Mouse (Mus musculus): ENCODE measurements around the gene Fam160b1. TPM values are rescaled to one million over a fixed set of nuclear protein-coding genes. Genes with fewer than 3 reads are reported as not detected.

The Fam160b1 gene
- polyA plus RNA-seq (2012; rRNA removed): 7.3 and 8.0 TPM in 2 replicates

GRCm38 (mm10) chr19:57360341-57361130, at the start of gene Fam160b1:
TSS of gene Fam160b1 (plus strand) at chr19:57360680.
- peak; percentile 67 for TF ChIP-seq CTCF (conservative IDR thresholded peaks at IDR 0.05; ENCODE audit: insufficient read depth, insufficient read length, low read depth, low read length)
- peak; percentile 25 for TF ChIP-seq POLR2A (IDR thresholded peaks at IDR 0.05; ENCODE audit: low read depth, low read length)
- H3K36me3 ChIP-seq (ENCODE audit: control insufficient read depth, insufficient read depth, low read length): no peaks in the 10 kb centered on the region
- H3K27me3 ChIP-seq (replicated peaks; ENCODE audit: control insufficient read depth, insufficient read depth, low read length): no peaks in the 10 kb centered on the region
- H3K4me1 ChIP-seq (ENCODE audit: control insufficient read depth, insufficient read depth, low read length): peaks cover 22% of the 10 kb centered on the region
- H3K4me3 ChIP-seq (ENCODE audit: insufficient read depth, low read depth, low read length): peak within 1 kb of the TSS; percentile 75
- WGBS: 1% methylated on average over 69 of the region's 70 CpGs
- H3K27ac ChIP-seq (ENCODE audit: insufficient read depth, low read depth, low read length): peak within 1 kb of the TSS; percentile 87
- peak; percentile 97 for DNase-seq

- Histone ChIP-seq H3K4me3 (ENCODE audit: insufficient read depth, low read depth, low read length) (peak overlapping the region; percentile 21; the same call in 1 of the 2 replicates), H3K27me3 (replicated peaks; ENCODE audit: control insufficient read depth, insufficient read depth, low read length) (no peaks in the 10 kb centered on the region), H3K36me3 (ENCODE audit: control insufficient read depth, insufficient read depth, low read length) (no peaks in the 10 kb centered on the region), H3K4me1 (ENCODE audit: control insufficient read depth, insufficient read depth, low read length) (peaks cover 24% of the 10 kb centered on the region; the same call in 1 of the 2 replicates), H3K27ac (ENCODE audit: insufficient read depth, low read depth, low read length) (peak overlapping the region; percentile 93)
- TF ChIP-seq CTCF (conservative IDR thresholded peaks at IDR 0.05; ENCODE audit: insufficient read depth, insufficient read length, low read depth, low read length): no peak
- no peak for TF ChIP-seq POLR2A (IDR thresholded peaks at IDR 0.05; ENCODE audit: low read depth, low read length)
- 47% methylated on average over 10 of the region's 10 CpGs for WGBS
- DNase-seq: peak; percentile 86
These were observed 47.3 kb upstream of the Fam160b1 start for GRCm38 (mm10) chr19:57313226-57313625.

GRCm38 (mm10) chr19:57313891-57314345, 46.6 kb upstream of the Fam160b1 start:
- Histone ChIP-seq H3K4me3 (ENCODE audit: insufficient read depth, low read depth, low read length) (peak overlapping the region; percentile 72), H3K27me3 (replicated peaks; ENCODE audit: control insufficient read depth, insufficient read depth, low read length) (no peaks in the 10 kb centered on the region), H3K36me3 (ENCODE audit: control insufficient read depth, insufficient read depth, low read length) (no peaks in the 10 kb centered on the region), H3K27ac (ENCODE audit: insufficient read depth, low read depth, low read length) (peak overlapping the region; percentile 93), H3K4me1 (ENCODE audit: control insufficient read depth, insufficient read depth, low read length) (peaks cover 24% of the 10 kb centered on the region; the same call in 1 of the 2 replicates)
- WGBS: 30% methylated on average over 3 of the region's 3 CpGs
- TF ChIP-seq POLR2A (IDR thresholded peaks at IDR 0.05; ENCODE audit: low read depth, low read length) (no peak), CTCF (conservative IDR thresholded peaks at IDR 0.05; ENCODE audit: insufficient read depth, insufficient read length, low read depth, low read length) (no peak)
- peak; percentile 35 for DNase-seq

GRCm38 (mm10) chr19:57314346-57315012, 46.0 kb upstream of the Fam160b1 start, which contains the start of gene Ablim1:
TSS of gene Ablim1 (minus strand) at chr19:57314919.
- Histone ChIP-seq H3K27ac (ENCODE audit: insufficient read depth, low read depth, low read length) (peak within 1 kb of the TSS; percentile 93), H3K4me3 (ENCODE audit: insufficient read depth, low read depth, low read length) (peak within 1 kb of the TSS; percentile 72), H3K4me1 (ENCODE audit: control insufficient read depth, insufficient read depth, low read length) (peaks cover 21% of the 10 kb centered on the region; the same call in 1 of the 2 replicates), H3K36me3 (ENCODE audit: control insufficient read depth, insufficient read depth, low read length) (no peaks in the 10 kb centered on the region), H3K27me3 (replicated peaks; ENCODE audit: control insufficient read depth, insufficient read depth, low read length) (no peaks in the 10 kb centered on the region)
- peak; percentile 92 for DNase-seq
- WGBS: 1% methylated on average over 52 of the region's 52 CpGs
- TF ChIP-seq CTCF (conservative IDR thresholded peaks at IDR 0.05; ENCODE audit: insufficient read depth, insufficient read length, low read depth, low read length) (peak; percentile 29; the same call in 1 of the 2 replicates), POLR2A (IDR thresholded peaks at IDR 0.05; ENCODE audit: low read depth, low read length) (no peak)

- peak overlapping the region; percentile 72 for H3K4me3 ChIP-seq (ENCODE audit: insufficient read depth, low read depth, low read length)
These were observed 45.4 kb upstream of the Fam160b1 start for GRCm38 (mm10) chr19:57315013-57315565.

GRCm38 (mm10) chr19:57316597-57316996, 43.9 kb upstream of the Fam160b1 start:
- WGBS: 96% methylated on average over 3 of the region's 3 CpGs
- Histone ChIP-seq H3K27ac (ENCODE audit: insufficient read depth, low read depth, low read length) (no peak overlapping the region), H3K27me3 (replicated peaks; ENCODE audit: control insufficient read depth, insufficient read depth, low read length) (no peaks in the 10 kb centered on the region), H3K4me1 (ENCODE audit: control insufficient read depth, insufficient read depth, low read length) (peaks cover 14% of the 10 kb centered on the region; the same call in 1 of the 2 replicates), H3K36me3 (ENCODE audit: control insufficient read depth, insufficient read depth, low read length) (no peaks in the 10 kb centered on the region), H3K4me3 (ENCODE audit: insufficient read depth, low read depth, low read length) (no peak overlapping the region)
- no peak for DNase-seq
- TF ChIP-seq CTCF (conservative IDR thresholded peaks at IDR 0.05; ENCODE audit: insufficient read depth, insufficient read length, low read depth, low read length) (no peak), POLR2A (IDR thresholded peaks at IDR 0.05; ENCODE audit: low read depth, low read length) (no peak)

More at GRCm38 (mm10) chr19:57315013-57315565, 45.4 kb upstream of the Fam160b1 start:
- Histone ChIP-seq H3K27ac (ENCODE audit: insufficient read depth, low read depth, low read length) (peak overlapping the region; percentile 93), H3K27me3 (replicated peaks; ENCODE audit: control insufficient read depth, insufficient read depth, low read length) (no peaks in the 10 kb centered on the region), H3K36me3 (ENCODE audit: control insufficient read depth, insufficient read depth, low read length) (no peaks in the 10 kb centered on the region), H3K4me1 (ENCODE audit: control insufficient read depth, insufficient read depth, low read length) (peaks cover 15% of the 10 kb centered on the region; the same call in 1 of the 2 replicates)
- 42% methylated on average over 11 of the region's 11 CpGs for WGBS
- TF ChIP-seq CTCF (conservative IDR thresholded peaks at IDR 0.05; ENCODE audit: insufficient read depth, insufficient read length, low read depth, low read length) (no peak), POLR2A (IDR thresholded peaks at IDR 0.05; ENCODE audit: low read depth, low read length) (no peak)
- DNase-seq: no peak
